Mouse (Mus musculus) small intestine, adult 2 months (tissue): ENCODE results near the gene Tradd.

Source experiments
- CTCF ChIP-seq: fragments of 200-500 bp; IDR thresholded peaks from 2 replicates; pipeline ENCODE4 v1.5.1; 2012; ENCODE audit warnings: low read depth, mild to moderate bottlenecking, control low read depth, inconsistent platforms, low read length, moderate library complexity, mixed read lengths; ENCODE audit not compliant: insufficient replicate concordance, insufficient read length; ENCODE audit errors: extremely low read depth
- POLR2A ChIP-seq: fragments of 200-500 bp; IDR thresholded peaks from 2 replicates; pipeline ENCODE4 v1.6.1; 2012; ENCODE audit warnings: low read depth, mild to moderate bottlenecking, control low read depth, inconsistent platforms, low read length, moderate library complexity

DNA sequence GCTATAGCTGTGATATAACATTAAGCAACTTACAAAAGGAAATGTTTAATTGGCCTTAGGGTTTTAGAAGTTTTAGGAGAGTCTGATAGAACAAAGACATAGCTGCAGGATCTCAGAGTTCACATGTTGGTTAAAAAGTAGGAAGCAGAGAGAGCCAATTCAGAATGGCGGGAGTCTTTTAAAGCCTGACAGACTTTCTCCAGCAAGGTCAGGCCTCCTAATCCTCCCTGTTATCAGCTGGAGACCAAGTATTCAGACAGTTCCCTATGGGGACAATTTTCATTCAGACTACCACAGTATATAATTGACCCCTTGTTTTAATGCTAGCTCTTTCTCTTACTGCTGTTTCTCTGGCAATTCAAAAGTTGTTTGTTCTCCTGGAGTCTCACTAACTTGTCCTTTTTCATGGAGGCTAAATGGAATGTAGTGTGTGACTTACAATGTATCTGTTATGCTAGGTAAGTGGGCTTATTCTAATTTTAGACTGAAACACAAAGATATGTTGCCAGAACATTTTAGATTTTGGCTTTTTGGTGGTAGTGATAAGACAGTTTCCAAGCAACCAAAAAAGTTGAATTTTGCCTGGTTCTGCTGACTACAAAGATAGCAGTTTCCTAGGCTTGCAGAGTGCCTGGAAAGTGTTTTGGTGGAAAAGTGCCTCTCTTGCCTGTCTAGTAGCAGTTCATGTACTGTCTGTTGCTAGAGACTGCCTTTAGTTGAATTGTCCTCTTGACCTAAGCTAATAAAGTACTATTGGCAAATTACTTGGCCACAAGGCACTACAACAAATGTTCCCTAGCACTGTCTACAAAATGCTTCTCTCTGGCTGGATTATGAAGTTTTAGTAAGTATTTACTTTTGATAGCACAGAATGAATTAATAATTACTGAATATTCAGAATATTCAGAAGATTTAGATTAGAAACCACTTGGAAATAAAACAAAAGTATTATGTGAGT is 55.0 kb downstream of the Tradd start:
- no peak for TF ChIP-seq POLR2A
- TF ChIP-seq CTCF, result no peak
